Mouse (Mus musculus) liver, postnatal 0 days (tissue): ENCODE measurements at regions not wholly inside any gene's neighbourhood (a gene's known extent, or its start where the extent isn't known, plus 50 kb on each side); places are given as distances from the start of the nearest gene placed in this dataset.

Experiments
- ATAC-seq: fragments of 200-750 bp; cut with Nextera tagmentation; 2 replicates; pipeline ENCODE4 v1.8.0; 2017; ENCODE audit warnings: mild to moderate bottlenecking, moderate library complexity
- DNase-seq: peaks from one replicate; pipeline ENCODE4 v3.0.0-alpha.2; 2016
- H3K27ac ChIP-seq: fragments of 300-500 bp; sonication (generic); 2 replicates; pipeline ENCODE4 v1.5.1; 2014; ENCODE audit warnings: antibody characterized with exemption, moderate library complexity, mild to moderate bottlenecking, low read depth
- H3K27me3 ChIP-seq: fragments of 300-500 bp; sonication (generic); 2 replicates; pipeline ENCODE4 v1.6.1; 2014; ENCODE audit warnings: low read length, control low read depth, mixed read lengths; ENCODE audit not compliant: insufficient read depth
- H3K36me3 ChIP-seq: fragments of 300-500 bp; sonication (generic); replicated peaks from 2 replicates; pipeline ENCODE4 v1.6.1; 2014; ENCODE audit warnings: mild to moderate bottlenecking, control low read depth, low read length, moderate library complexity, mixed read lengths; ENCODE audit not compliant: insufficient read depth
- H3K4me1 ChIP-seq: fragments of 300-500 bp; sonication (generic); 2 replicates; pipeline ENCODE4 v1.6.1; 2014; ENCODE audit warnings: antibody characterized with exemption, mild to moderate bottlenecking, control low read depth; ENCODE audit not compliant: insufficient read depth
- H3K4me2 ChIP-seq: fragments of 300-500 bp; sonication (generic); 2 replicates; pipeline ENCODE4 v1.6.1; 2014; ENCODE audit warnings: low read depth, mild to moderate bottlenecking, low read length, moderate library complexity, mixed read lengths
- H3K4me3 ChIP-seq: fragments of 300-500 bp; sonication (generic); 2 replicates; pipeline ENCODE4 v1.5.1; 2014; ENCODE audit warnings: low read depth, low read length
- H3K9ac ChIP-seq: fragments of 300-500 bp; sonication (generic); replicated peaks from 2 replicates; pipeline ENCODE4 v1.6.1; 2014; ENCODE audit warnings: mild to moderate bottlenecking, moderate library complexity
- H3K9me3 ChIP-seq: fragments of 300-500 bp; sonication (generic); 2 replicates; pipeline ENCODE4 v1.6.1; 2016; ENCODE audit warnings: mild to moderate bottlenecking, control low read depth, low read length, mixed read lengths
- CTCF ChIP-seq: sonication (generic); IDR thresholded peaks from 2 replicates; pipeline ENCODE4 v1.5.1; 2016; ENCODE audit warnings: antibody characterized with exemption, low read depth
- EP300 ChIP-seq: IDR thresholded peaks from 2 replicates; pipeline ENCODE4 v1.6.1; 2016; ENCODE audit warnings: antibody characterized with exemption, low read depth, mild to moderate bottlenecking
- WGBS: fragments of 180-500 bp; shearing (Covaris S2); extraction: QIAGEN DNeasy Blood & Tissue Kit; methylation state at CpG from one replicate; pipeline ENCODE4 v1.1.7; 2014; ENCODE audit not compliant: insufficient replicate concordance; 5-methylcytosine and 5-hydroxymethylcytosine counted together

DNA sequence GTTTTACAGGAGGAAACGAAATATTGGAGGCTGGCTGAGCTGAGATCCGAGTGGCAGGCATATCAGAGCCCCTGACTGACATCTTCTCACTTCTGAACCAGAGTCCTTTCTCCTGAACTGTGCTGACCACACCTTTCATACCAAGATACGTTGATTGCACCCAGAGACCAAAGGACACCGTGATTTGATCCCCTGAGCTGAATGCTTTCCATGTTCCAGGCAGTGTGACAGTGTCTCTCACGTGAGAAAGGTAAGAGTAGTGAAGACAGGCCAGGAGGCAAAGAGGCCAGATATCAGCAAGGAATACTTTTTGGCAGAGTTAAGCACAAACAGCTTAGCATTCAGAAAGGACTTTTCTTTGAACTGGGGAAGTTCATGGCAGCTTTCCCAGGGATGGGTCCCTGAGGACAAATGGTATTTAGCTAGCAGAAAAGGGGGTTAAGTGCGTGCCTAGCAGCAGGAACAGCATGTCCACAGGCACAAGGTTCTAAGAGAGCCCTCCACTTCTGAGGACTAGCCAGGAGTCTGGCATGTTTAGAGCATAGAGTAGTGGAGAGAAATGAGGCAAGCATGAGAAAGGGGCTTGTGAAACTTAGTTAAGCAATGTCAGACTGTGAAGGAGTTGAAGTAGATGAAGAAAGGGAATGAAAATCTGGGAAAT, 111.0 kb upstream of the Cdkn2b start:
- no peak for ATAC-seq
- H3K27me3 ChIP-seq, result no peaks in the 10 kb centered on the region

DNA sequence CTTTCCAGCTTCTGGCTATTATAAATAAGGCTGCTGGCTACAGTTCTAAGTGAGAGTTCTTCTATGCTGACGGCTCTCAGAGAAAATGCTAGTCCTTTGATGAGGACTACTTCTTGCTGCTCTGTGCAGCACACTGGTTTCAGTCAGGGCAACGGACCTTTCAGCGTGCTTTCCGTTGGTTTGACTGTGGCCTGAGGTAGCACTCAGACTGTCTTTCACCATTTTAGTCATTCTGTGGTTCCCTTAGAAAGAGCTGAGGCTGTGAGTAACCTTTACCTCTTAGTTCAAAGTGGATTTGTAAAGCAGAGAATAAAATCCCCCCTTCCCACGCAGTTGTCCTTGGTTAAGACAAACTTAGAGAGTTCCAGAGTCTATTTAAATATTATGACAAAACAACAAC, 110.0 kb upstream of the Cdkn2b start:
- TF ChIP-seq EP300 (no peak), CTCF (no peak)
- H3K4me1 ChIP-seq, result no peaks in the 10 kb centered on the region
- 70% methylated on average over 5 of the region's 5 CpGs for WGBS
- ATAC-seq (no peak), DNase-seq (no peak)
- H3K27me3 ChIP-seq, result no peaks in the 10 kb centered on the region
- no peak overlapping the region for H3K4me3 ChIP-seq
- no peak overlapping the region for H3K9ac ChIP-seq
- no peak overlapping the region for H3K4me2 ChIP-seq
- no peaks in the 10 kb centered on the region for H3K9me3 ChIP-seq
- no peaks in the 10 kb centered on the region for H3K36me3 ChIP-seq
- H3K27ac ChIP-seq, result no peak overlapping the region

More for the DNA sequence above, 111.0 kb upstream of the Cdkn2b start:
- no peak overlapping the region for H3K4me3 ChIP-seq
- no peaks in the 10 kb centered on the region for H3K36me3 ChIP-seq
- H3K4me1 ChIP-seq, result no peaks in the 10 kb centered on the region
- no peak overlapping the region for H3K4me2 ChIP-seq
- DNase-seq, result no peak
- TF ChIP-seq EP300 (no peak), CTCF (no peak)
- H3K27ac ChIP-seq, result no peak overlapping the region
- 54% methylated on average over 6 of the region's 6 CpGs for WGBS
- H3K9ac ChIP-seq, result no peak overlapping the region
- H3K9me3 ChIP-seq, result no peaks in the 10 kb centered on the region

GRCm38 (mm10) chr4:89419507-89419906, 108.7 kb upstream of the Cdkn2b start:
- H3K9me3 ChIP-seq, result no peaks in the 10 kb centered on the region
- H3K9ac ChIP-seq, result no peak overlapping the region
- TF ChIP-seq EP300, result no peak
- TF ChIP-seq CTCF, result no peak
- H3K27me3 ChIP-seq, result no peaks in the 10 kb centered on the region
- no peaks in the 10 kb centered on the region for H3K4me1 ChIP-seq
- no peaks in the 10 kb centered on the region for H3K36me3 ChIP-seq
- ATAC-seq (no peak), DNase-seq (no peak)
- H3K4me2 ChIP-seq, result no peak overlapping the region
- H3K4me3 ChIP-seq, result no peak overlapping the region
- no peak overlapping the region for H3K27ac ChIP-seq
- WGBS, result 76% methylated on average over 7 of the region's 7 CpGs

DNA sequence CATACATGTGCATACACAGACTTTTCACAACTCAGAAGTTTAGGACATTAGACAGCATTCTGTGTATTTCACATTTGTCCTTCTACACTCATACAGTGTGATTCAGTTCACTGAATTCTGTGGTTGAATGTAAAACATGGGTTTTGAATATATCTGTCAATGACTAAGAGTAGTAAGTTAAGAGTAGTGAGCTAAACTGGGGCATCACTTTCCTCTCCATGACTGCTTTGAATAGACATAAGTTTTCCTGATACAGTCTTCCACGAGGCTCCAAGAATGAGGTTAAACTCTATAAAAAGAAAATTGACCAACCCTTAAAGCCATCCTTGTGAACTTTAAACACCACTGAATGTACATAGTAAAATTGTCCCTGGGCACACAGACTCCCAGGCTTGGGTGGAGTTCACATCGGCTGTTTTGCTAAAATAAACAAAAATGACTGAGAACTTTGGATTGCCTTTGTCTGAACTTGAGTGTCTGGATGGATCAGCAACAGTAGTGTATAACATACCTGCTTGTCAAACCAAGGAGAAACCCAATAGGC, 94.9 kb upstream of the Cdkn2b start:
- no peak for ATAC-seq
- H3K27ac ChIP-seq, result no peak overlapping the region
- H3K9ac ChIP-seq, result no peak overlapping the region
- H3K4me3 ChIP-seq, result no peak overlapping the region
- no peak overlapping the region for H3K4me2 ChIP-seq
- no peaks in the 10 kb centered on the region for H3K4me1 ChIP-seq
- H3K27me3 ChIP-seq, result no peaks in the 10 kb centered on the region
- TF ChIP-seq EP300 (no peak), CTCF (no peak)
- DNase-seq, result no peak
- no peaks in the 10 kb centered on the region for H3K36me3 ChIP-seq
- 47% methylated on average over 2 of the region's 2 CpGs for WGBS
- no peaks in the 10 kb centered on the region for H3K9me3 ChIP-seq

DNA sequence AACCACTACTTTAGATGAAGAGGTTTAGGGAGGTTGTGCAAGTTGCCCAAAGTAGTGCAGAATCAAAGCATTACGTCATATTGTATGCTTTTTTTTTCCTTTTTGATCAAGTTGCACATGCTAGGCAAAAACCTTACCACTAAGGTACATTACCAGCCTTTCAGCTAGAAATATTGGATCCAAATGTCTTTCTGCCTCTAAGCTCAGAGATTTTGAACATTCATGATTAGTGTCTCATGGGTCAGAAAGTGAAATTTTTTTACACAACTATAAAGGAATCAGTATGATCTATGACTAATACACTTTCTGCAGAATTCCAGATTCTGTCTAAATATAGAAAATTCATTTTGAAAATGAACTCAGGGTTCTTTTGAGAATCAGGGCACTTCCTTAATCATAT, 92.3 kb upstream of the Cdkn2b start:
- H3K36me3 ChIP-seq, result no peaks in the 10 kb centered on the region
- TF ChIP-seq CTCF, result no peak
- no peak for TF ChIP-seq EP300
- no peaks in the 10 kb centered on the region for H3K4me1 ChIP-seq
- ATAC-seq (no peak), DNase-seq (no peak)
- 69% methylated on average over 1 of the region's 1 CpGs for WGBS
- H3K9me3 ChIP-seq, result no peaks in the 10 kb centered on the region
- H3K4me2 ChIP-seq, result no peak overlapping the region
- H3K9ac ChIP-seq, result no peak overlapping the region
- H3K27ac ChIP-seq, result no peak overlapping the region
- no peak overlapping the region for H3K4me3 ChIP-seq
- no peaks in the 10 kb centered on the region for H3K27me3 ChIP-seq

DNA sequence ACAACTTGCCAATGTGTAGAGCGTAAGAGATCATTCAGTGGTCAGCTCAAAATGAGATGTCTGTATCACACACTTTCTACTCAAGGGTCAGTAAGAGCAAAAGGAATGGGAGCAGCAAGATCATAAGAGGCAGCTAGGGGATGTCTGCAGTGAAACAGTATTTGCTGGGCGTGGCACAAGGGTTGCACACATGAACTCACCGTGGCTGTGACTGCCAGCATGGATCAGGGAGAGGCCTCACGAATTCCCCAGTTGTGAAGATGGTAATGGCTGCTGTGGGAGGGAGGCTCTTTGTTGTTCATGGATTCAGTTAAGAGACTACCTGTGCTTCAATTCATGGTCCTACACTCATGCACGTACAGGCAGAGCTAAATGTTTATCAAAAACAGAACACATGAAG, 91.5 kb upstream of the Cdkn2b start:
- Histone ChIP-seq H3K4me3 (no peak overlapping the region), H3K27me3 (no peaks in the 10 kb centered on the region), H3K4me1 (no peaks in the 10 kb centered on the region), H3K27ac (no peak overlapping the region), H3K4me2 (no peak overlapping the region), H3K9ac (no peak overlapping the region), H3K9me3 (no peaks in the 10 kb centered on the region), H3K36me3 (no peaks in the 10 kb centered on the region)
- ATAC-seq (no peak), DNase-seq (no peak)
- WGBS, result 62% methylated on average over 5 of the region's 5 CpGs
- TF ChIP-seq EP300, result no peak
- TF ChIP-seq CTCF, result no peak
